Mouse (Mus musculus) liver, embryonic 11.5 days (tissue): Measurements from ENCODE around the gene Zfp148. TPM values are rescaled to one million over a fixed set of nuclear protein-coding genes. Genes with fewer than 3 reads are reported as not detected.

Experiments used
- ATAC-seq: fragments of 200-750 bp; cut with Nextera tagmentation; replicated peaks from 2 replicates; pipeline ENCODE4 v1.8.0; 2017; ENCODE audit warnings: moderate number of reproducible peaks, mild to moderate bottlenecking, moderate TSS enrichment, moderate library complexity; ENCODE audit not compliant: low FRiP score
- DNase-seq: peaks from one replicate; pipeline ENCODE4 v3.0.0-alpha.2; 2017; ENCODE audit warnings: low spot score
- H3K27ac ChIP-seq: fragments of 300-500 bp; sonication (generic); 2 replicates; pipeline ENCODE4 v1.5.1; 2014; ENCODE audit warnings: mild to moderate bottlenecking, low read depth, low read length, control low read depth
- H3K27me3 ChIP-seq: fragments of 300-500 bp; sonication (generic); replicated peaks from 2 replicates; pipeline ENCODE4 v1.6.1; 2014; ENCODE audit warnings: low read length, mixed read lengths; ENCODE audit not compliant: control insufficient read depth, insufficient read depth
- H3K36me3 ChIP-seq: fragments of 300-500 bp; sonication (generic); 2 replicates; pipeline ENCODE4 v1.6.1; 2014; ENCODE audit warnings: mild to moderate bottlenecking, low read length, moderate library complexity, mixed read lengths; ENCODE audit not compliant: control insufficient read depth, insufficient read depth
- H3K4me1 ChIP-seq: fragments of 300-500 bp; sonication (generic); replicated peaks from 2 replicates; pipeline ENCODE4 v1.6.1; 2014; ENCODE audit warnings: low read length, mixed read lengths; ENCODE audit not compliant: control insufficient read depth, insufficient read depth
- H3K4me2 ChIP-seq: fragments of 300-500 bp; sonication (generic); 2 replicates; pipeline ENCODE4 v1.6.1; 2014; ENCODE audit warnings: mild to moderate bottlenecking, control low read depth, moderate library complexity
- H3K4me3 ChIP-seq: fragments of 300-500 bp; sonication (generic); 2 replicates; pipeline ENCODE4 v1.5.1; 2014; ENCODE audit warnings: low read depth, low read length, control low read depth
- H3K9ac ChIP-seq: fragments of 300-500 bp; sonication (generic); 2 replicates; pipeline ENCODE4 v1.6.1; 2014; ENCODE audit warnings: low read depth, low read length, control low read depth
- H3K9me3 ChIP-seq: fragments of 300-500 bp; sonication (generic); 2 replicates; pipeline ENCODE4 v1.6.1; 2016; ENCODE audit warnings: low read length, inconsistent platforms, mixed read lengths; ENCODE audit not compliant: control insufficient read depth
- WGBS: fragments of 180-500 bp; shearing (Covaris S2); extraction: QIAGEN DNeasy Blood & Tissue Kit; methylation state at CpG from one replicate; pipeline ENCODE4 v1.1.7; 2014; 5-methylcytosine and 5-hydroxymethylcytosine counted together
- polyA plus RNA-seq: library from polyadenylated mRNA; unstranded; fragments of >200 nt; fragmentation: Nextera tagmentation; extraction: Ambion mirVana; gene quantifications from 2 replicates; pipeline ENCODE4 v1.2.1, GENCODE M21; 2014

Zfp148 gene
- polyA plus RNA-seq, 1 experiment from 2014 or later = 27.5 TPM

GRCm38 (mm10) chr16:33544346-33544745, 163.7 kb downstream of the Zfp148 start:
- WGBS = 85% methylated on average over 2 of the region's 2 CpGs
- Histone ChIP-seq H3K9me3 (no peaks in the 10 kb centered on the region), H3K27ac (no peak overlapping the region), H3K27me3 (no peaks in the 10 kb centered on the region), H3K4me2 (no peak overlapping the region), H3K4me1 (no peaks in the 10 kb centered on the region), H3K4me3 (no peak overlapping the region), H3K36me3 (no peaks in the 10 kb centered on the region), H3K9ac (no peak overlapping the region)
- ATAC-seq = no peak
- DNase-seq = no peak

- H3K9me3 ChIP-seq = no peaks in the 10 kb centered on the region
- 89% methylated on average over 4 of the region's 4 CpGs for WGBS
- no peak for ATAC-seq
Observed at GRCm38 (mm10) chr16:33545530-33545929, 164.9 kb downstream of the Zfp148 start.

GRCm38 (mm10) chr16:33553689-33554342, 173.2 kb downstream of the Zfp148 start:
- ATAC-seq (no peak), DNase-seq (no peak)
- WGBS = 78% methylated on average over 9 of the region's 9 CpGs
- no peaks in the 10 kb centered on the region for H3K4me1 ChIP-seq
- no peak overlapping the region for H3K27ac ChIP-seq
- H3K36me3 ChIP-seq = no peaks in the 10 kb centered on the region
- H3K9ac ChIP-seq = no peak overlapping the region
- no peaks in the 10 kb centered on the region for H3K9me3 ChIP-seq
- no peak overlapping the region for H3K4me2 ChIP-seq
- no peaks in the 10 kb centered on the region for H3K27me3 ChIP-seq
- no peak overlapping the region for H3K4me3 ChIP-seq

More at GRCm38 (mm10) chr16:33545530-33545929, 164.9 kb downstream of the Zfp148 start:
- Histone ChIP-seq H3K27me3 (no peaks in the 10 kb centered on the region), H3K4me2 (no peak overlapping the region), H3K9ac (no peak overlapping the region), H3K36me3 (no peaks in the 10 kb centered on the region), H3K4me1 (no peaks in the 10 kb centered on the region), H3K4me3 (no peak overlapping the region), H3K27ac (no peak overlapping the region)
- no peak for DNase-seq

Other genes with a start within 250 kb of the Zfp148 start
- gene Osbpl11, start 195.8 kb upstream of the Zfp148 start, polyA plus RNA-seq = 14.8 and 15.1 TPM in 2 replicates
- gene Snx4, start 129.4 kb upstream of the Zfp148 start, polyA plus RNA-seq = 57.8 and 63.5 TPM in 2 replicates
- 0.16 and 0.25 TPM in 2 replicates for gene Slc12a8, start 136.5 kb downstream of the Zfp148 start, polyA plus RNA-seq